Mouse (Mus musculus) liver, embryonic 12.5 days (tissue): ENCODE data around the gene Ugt2a2. TPM values are rescaled to one million over a fixed set of nuclear protein-coding genes. Genes with fewer than 3 reads are reported as not detected.
"Not testable (repeated sequence)": the region's sequence is repeated elsewhere in the genome, so short reads cannot be mapped to it uniquely, and the experiment has no call there.

Experiments used
- ATAC-seq: fragments of 200-750 bp; cut with Nextera tagmentation; 2 replicates; pipeline ENCODE4 v1.8.0; 2017; ENCODE audit warnings: moderate number of reproducible peaks, mild to moderate bottlenecking, moderate library complexity
- H3K27ac ChIP-seq: fragments of 300-500 bp; sonication (generic); 2 replicates; pipeline ENCODE4 v1.5.1; 2016; ENCODE audit warnings: mild to moderate bottlenecking
- H3K27me3 ChIP-seq: fragments of 300-500 bp; sonication (generic); replicated peaks from 2 replicates; pipeline ENCODE4 v1.6.1; 2016; ENCODE audit warnings: mild to moderate bottlenecking, moderate library complexity
- H3K36me3 ChIP-seq: fragments of 300-500 bp; sonication (generic); 2 replicates; pipeline ENCODE4 v1.6.1; 2016; ENCODE audit warnings: mild to moderate bottlenecking, moderate library complexity
- H3K4me1 ChIP-seq: fragments of 300-500 bp; sonication (generic); 2 replicates; pipeline ENCODE4 v1.6.1; 2016
- H3K4me2 ChIP-seq: fragments of 300-500 bp; sonication (generic); 2 replicates; pipeline ENCODE4 v1.6.1; 2016; ENCODE audit warnings: mild to moderate bottlenecking, moderate library complexity
- H3K4me3 ChIP-seq: fragments of 300-500 bp; sonication (generic); 2 replicates; pipeline ENCODE4 v1.5.1; 2016; ENCODE audit warnings: mild to moderate bottlenecking, moderate library complexity
- H3K9ac ChIP-seq: fragments of 300-500 bp; sonication (generic); 2 replicates; pipeline ENCODE4 v1.6.1; 2016; ENCODE audit warnings: mild to moderate bottlenecking, moderate library complexity
- H3K9me3 ChIP-seq: fragments of 300-500 bp; sonication (generic); replicated peaks from 2 replicates; pipeline ENCODE4 v1.6.1; 2016; ENCODE audit warnings: mild to moderate bottlenecking, moderate library complexity
- WGBS: fragments of 180-500 bp; shearing (Covaris S2); methylation state at CpG from one replicate; pipeline ENCODE4 v1.1.7; 2016; ENCODE audit not compliant: insufficient replicate concordance; 5-methylcytosine and 5-hydroxymethylcytosine counted together
- polyA plus RNA-seq: library from polyadenylated mRNA; unstranded; fragments of >200 nt; fragmentation: Nextera tagmentation; extraction: Ambion mirVana; gene quantifications from 2 replicates; pipeline ENCODE4 v1.2.1, GENCODE M21; 2016

The Ugt2a2 gene
- not detected in 2 replicates for polyA plus RNA-seq

DNA sequence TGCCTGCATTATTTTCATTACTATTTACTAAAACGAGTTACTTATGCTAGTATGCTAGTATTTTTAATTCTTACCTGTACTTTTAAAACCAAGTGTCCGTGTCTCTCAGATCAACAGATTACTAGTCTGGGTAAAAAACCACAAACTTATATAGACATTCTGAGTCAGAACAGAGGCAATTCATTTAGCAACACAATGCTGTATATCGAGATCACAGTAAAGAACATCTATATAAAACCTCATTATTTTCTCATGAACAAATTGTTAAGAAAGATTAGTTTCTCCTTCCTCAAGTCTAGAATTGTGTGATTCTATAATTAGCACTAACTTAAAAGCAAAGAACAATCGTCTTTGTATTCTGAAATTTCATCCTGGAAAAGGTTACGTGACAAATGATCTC lies at the start of gene Ugt2a2:
Gene Ugt2a2 (minus strand): TSS at position 101 of the 400 bp plus-strand sequence.
- no peak within 1 kb of the TSS for H3K27ac ChIP-seq
- no peaks in the 10 kb centered on the region for H3K9me3 ChIP-seq
- H3K4me1 ChIP-seq = no peaks in the 10 kb centered on the region
- WGBS = 57% methylated on average over 5 of the region's 5 CpGs
- no peak within 1 kb of the TSS for H3K4me3 ChIP-seq
- H3K9ac ChIP-seq = no peak within 1 kb of the TSS
- H3K27me3 ChIP-seq = no peaks in the 10 kb centered on the region
- no peak within 1 kb of the TSS for H3K4me2 ChIP-seq
- ATAC-seq = no peak
- H3K36me3 ChIP-seq = no peaks in the 10 kb centered on the region

DNA sequence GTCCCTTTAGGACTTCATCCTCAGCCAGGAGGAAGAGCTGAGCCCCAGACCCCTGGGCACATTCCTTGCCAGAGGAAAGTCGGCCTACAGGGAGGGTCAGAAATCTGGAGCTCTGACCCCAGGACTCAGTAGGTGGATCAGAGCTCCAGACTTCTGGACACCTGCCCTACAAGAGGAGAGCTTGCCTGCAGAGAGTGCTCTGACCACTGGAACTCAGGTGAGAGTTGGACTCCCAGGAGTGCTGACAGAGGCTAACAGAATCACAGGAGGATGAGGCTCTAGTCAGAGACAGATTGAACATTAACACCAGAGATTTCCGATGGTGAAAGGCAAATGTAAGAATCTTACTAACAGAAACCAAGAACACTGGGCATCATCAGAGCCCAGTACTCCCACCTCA lies 41.5 kb upstream of the Ugt2a2 start:
- not testable (repeated sequence) for H3K36me3 ChIP-seq, H3K4me1 ChIP-seq, H3K4me2 ChIP-seq, H3K27ac ChIP-seq, H3K9me3 ChIP-seq, ATAC-seq, H3K27me3 ChIP-seq, H3K9ac ChIP-seq, H3K4me3 ChIP-seq
- 70% methylated on average over 2 of the region's 2 CpGs for WGBS

DNA sequence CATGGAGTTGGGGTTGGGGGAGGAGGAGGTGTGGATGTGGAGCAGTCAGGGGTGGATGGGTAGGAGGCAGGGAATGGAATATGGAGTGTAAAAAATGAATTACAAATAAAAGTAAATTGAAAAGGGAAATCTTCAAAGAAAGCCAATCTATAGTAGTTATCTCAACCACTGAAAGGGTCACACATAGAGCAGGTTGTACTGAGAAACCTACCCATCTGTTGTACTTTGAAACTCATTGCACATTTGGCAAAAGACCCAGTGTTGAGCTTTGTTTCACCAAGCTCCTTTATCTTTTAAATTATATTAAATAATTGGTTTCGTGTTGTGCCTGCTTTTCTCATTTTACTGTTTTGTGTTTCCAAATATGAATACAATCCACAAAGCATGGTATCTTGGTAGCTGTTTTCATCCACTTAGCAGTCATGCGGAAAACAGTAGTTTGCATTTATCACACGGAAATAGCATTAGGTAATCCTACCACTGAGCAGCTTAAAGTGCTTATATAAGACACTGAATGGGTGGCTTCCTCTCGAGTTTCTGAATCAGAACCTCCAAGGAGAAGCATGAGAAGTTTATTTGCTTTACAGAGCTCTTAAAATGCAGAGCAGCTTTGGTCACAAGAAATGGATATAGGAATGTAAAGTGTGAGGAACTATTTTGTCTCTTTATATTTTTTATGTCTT lies 23.9 kb upstream of the Ugt2a2 start:
- WGBS = 56% methylated on average over 4 of the region's 4 CpGs
- no peaks in the 10 kb centered on the region for H3K9me3 ChIP-seq
- no peak for ATAC-seq

DNA sequence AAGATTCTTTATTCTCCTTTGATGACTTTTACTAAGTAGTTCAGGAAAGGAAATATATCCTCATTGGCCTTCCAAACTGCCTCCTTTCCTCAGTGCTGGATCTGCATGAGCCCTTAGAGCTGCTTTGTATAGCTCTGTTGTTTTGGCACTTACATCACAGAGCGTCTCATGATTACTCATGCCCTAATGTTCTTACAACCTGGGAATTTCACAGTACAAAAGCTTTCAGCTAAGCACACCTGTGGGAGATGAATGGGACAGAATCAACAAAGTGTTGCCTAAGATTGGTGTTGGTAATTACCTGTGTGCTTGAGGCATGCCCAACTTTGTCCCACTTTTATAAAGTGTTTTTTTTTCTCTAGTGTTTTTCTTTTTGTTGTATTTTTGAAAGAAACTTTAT lies 20.6 kb upstream of the Ugt2a2 start:
- no peaks in the 10 kb centered on the region for H3K9me3 ChIP-seq
- H3K4me1 ChIP-seq = no peaks in the 10 kb centered on the region
- H3K27me3 ChIP-seq = no peaks in the 10 kb centered on the region
- H3K4me2 ChIP-seq = no peak overlapping the region
- H3K4me3 ChIP-seq = no peak overlapping the region
- no peak for ATAC-seq
- H3K27ac ChIP-seq = no peak overlapping the region
- WGBS = 55% methylated on average over 1 of the region's 1 CpGs
- no peaks in the 10 kb centered on the region for H3K36me3 ChIP-seq
- no peak overlapping the region for H3K9ac ChIP-seq

More for the DNA sequence above, 23.9 kb upstream of the Ugt2a2 start:
- H3K27me3 ChIP-seq = no peaks in the 10 kb centered on the region
- H3K9ac ChIP-seq = no peak overlapping the region
- H3K27ac ChIP-seq = no peak overlapping the region
- no peak overlapping the region for H3K4me2 ChIP-seq
- H3K4me3 ChIP-seq = no peak overlapping the region
- H3K36me3 ChIP-seq = no peaks in the 10 kb centered on the region
- no peaks in the 10 kb centered on the region for H3K4me1 ChIP-seq

DNA sequence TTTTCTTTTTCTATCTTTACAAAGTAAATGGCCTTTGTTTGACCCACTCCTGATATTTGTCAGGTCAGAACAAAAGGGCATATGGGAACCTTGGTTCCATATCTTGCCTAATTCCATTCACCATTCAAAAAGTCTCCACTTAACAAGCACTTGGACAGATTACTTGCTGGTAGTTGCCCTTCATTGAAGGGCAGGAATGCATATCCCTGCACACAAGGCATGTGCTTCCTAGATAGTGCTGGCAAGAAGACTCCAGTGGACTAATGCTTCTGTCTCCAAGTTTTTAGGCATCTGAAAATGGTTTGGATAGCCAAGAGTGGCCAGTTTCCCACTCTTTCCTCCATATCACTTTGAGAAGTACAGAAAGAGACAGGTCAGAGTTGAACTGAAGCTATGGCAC lies 17.3 kb upstream of the Ugt2a2 start:
- Histone ChIP-seq H3K27me3 (no peaks in the 10 kb centered on the region), H3K36me3 (no peaks in the 10 kb centered on the region), H3K9me3 (no peaks in the 10 kb centered on the region), H3K4me3 (no peak overlapping the region), H3K9ac (no peak overlapping the region), H3K4me1 (no peaks in the 10 kb centered on the region), H3K27ac (no peak overlapping the region), H3K4me2 (no peak overlapping the region)
- ATAC-seq = no peak

DNA sequence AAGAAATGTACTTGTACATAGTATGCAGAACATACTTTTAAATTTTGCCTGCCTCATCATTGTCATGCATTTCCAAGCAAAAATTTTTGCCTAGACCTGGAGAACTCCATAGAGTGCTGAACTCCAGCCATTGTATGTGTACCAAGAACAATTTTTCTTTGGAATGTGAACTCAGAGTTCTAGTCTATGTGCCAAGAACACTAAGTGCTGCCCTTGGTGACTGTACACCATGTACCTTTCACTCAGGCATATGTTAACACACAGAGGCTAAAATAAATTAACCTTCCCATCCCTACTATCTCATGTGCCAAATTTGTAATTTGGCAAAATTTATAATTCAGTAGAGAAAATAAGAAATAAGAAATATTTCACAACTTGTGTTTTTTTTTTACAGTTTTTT lies 16.9 kb upstream of the Ugt2a2 start:
- ATAC-seq = no peak
- Histone ChIP-seq H3K4me3 (no peak overlapping the region), H3K4me2 (no peak overlapping the region), H3K9me3 (no peaks in the 10 kb centered on the region), H3K27me3 (no peaks in the 10 kb centered on the region), H3K4me1 (no peaks in the 10 kb centered on the region), H3K27ac (no peak overlapping the region), H3K36me3 (no peaks in the 10 kb centered on the region), H3K9ac (no peak overlapping the region)

DNA sequence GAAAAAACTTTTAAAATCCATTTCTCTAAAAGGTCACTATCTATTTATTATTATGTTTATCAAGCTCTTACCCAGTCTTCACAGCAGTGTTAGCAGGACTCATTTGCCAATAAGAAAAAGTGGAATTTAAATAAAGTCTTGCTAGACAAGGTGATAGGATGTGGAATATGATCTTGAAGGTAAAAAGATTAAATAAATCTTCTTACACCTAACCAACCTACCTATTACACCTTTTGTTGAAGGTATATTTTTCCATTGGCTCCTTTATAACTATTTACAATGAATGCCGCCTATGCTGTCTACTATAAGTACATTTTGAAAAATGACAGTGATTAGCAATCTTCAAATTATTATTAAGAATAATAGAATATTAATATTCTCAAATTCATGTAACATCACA lies 8.7 kb upstream of the Ugt2a2 start, which contains the start of gene Ugt2a1:
Gene Ugt2a1 (minus strand): TSS at position 101 of the 400 bp plus-strand sequence.
- no peak for ATAC-seq
- no peak within 1 kb of the TSS for H3K4me3 ChIP-seq
- H3K4me2 ChIP-seq = no peak within 1 kb of the TSS
- no peaks in the 10 kb centered on the region for H3K9me3 ChIP-seq
- 69% methylated on average over 1 of the region's 1 CpGs for WGBS
- H3K27me3 ChIP-seq = no peaks in the 10 kb centered on the region
- no peak within 1 kb of the TSS for H3K9ac ChIP-seq
- no peaks in the 10 kb centered on the region for H3K36me3 ChIP-seq
- no peak within 1 kb of the TSS for H3K27ac ChIP-seq
- no peaks in the 10 kb centered on the region for H3K4me1 ChIP-seq

DNA sequence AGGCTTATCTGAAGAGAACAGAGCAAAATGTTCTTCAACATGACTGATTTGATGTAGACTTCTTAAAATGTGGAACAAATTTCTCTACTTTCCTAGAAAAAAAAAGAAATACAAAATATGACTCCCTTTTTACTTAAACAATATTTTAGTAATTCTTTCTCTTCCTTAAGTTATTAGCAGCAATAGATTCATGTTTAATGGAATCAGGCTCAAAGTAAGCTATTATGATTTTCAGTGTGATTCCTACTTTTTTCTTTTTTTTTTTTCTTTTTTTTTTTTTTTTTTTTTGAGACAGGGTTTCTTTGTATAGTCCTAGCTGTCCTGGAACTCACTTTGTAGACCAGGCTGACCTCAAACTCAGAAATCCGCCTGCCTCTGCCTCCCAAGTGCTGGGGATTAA lies 4.6 kb upstream of the Ugt2a2 start, which contains the start of gene Gm43638:
Gene Gm43638 (minus strand): TSS at position 101 of the 400 bp plus-strand sequence.
- H3K27me3 ChIP-seq, ATAC-seq, H3K4me1 ChIP-seq, H3K36me3 ChIP-seq, H3K9me3 ChIP-seq, H3K27ac ChIP-seq, H3K4me3 ChIP-seq, H3K4me2 ChIP-seq, H3K9ac ChIP-seq: not testable (repeated sequence)
- 44% methylated on average over 1 of the region's 1 CpGs for WGBS

DNA sequence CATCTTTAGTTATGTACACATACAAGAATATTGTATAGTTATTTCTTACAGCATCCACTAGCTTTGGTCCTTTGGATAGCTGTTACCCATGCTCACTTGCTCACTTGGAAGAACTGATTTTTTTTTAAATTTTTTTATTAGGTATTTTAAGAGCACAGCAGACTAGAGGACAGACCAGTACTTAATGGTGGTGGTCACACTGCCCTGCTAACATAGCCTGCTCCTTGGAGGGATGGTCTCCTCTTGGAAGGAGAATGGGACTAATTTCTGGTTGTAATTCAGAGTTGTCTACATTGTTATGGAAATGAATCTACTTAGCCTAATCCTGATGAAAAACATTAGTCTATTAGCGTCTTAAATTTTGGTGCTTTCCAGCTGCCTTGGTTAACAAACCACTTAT lies 23.2 kb downstream of the Ugt2a2 start:
- H3K4me2 ChIP-seq = no peak overlapping the region
- no peaks in the 10 kb centered on the region for H3K9me3 ChIP-seq
- no peak for ATAC-seq
- 52% methylated on average over 1 of the region's 1 CpGs for WGBS
- H3K27me3 ChIP-seq = no peaks in the 10 kb centered on the region
- H3K4me1 ChIP-seq = no peaks in the 10 kb centered on the region
- no peak overlapping the region for H3K9ac ChIP-seq
- no peak overlapping the region for H3K4me3 ChIP-seq
- H3K27ac ChIP-seq = no peak overlapping the region
- no peaks in the 10 kb centered on the region for H3K36me3 ChIP-seq

DNA sequence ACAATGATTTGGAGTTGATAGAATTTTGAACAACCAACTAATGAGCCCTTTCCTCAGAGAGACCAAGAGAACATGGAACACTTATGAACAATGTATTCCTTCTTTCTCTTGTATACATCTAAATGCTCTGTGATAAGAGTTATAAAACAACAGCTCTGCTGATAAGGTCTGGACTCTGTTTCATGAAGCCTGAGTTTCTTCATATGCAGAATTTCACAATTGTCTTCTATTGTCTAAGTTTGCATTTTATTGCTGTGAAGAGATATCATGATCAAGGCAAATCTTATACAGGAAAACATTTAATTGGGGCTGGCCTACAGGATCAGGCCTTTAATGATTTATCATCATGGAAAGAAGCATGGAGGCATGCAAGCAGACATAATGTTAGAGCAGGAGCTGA lies 24.4 kb downstream of the Ugt2a2 start:
- Histone ChIP-seq H3K27me3 (no peaks in the 10 kb centered on the region), H3K4me2 (no peak overlapping the region), H3K4me3 (no peak overlapping the region), H3K27ac (no peak overlapping the region), H3K36me3 (no peaks in the 10 kb centered on the region), H3K9ac (no peak overlapping the region), H3K4me1 (no peaks in the 10 kb centered on the region), H3K9me3 (no peaks in the 10 kb centered on the region)
- ATAC-seq = no peak

DNA sequence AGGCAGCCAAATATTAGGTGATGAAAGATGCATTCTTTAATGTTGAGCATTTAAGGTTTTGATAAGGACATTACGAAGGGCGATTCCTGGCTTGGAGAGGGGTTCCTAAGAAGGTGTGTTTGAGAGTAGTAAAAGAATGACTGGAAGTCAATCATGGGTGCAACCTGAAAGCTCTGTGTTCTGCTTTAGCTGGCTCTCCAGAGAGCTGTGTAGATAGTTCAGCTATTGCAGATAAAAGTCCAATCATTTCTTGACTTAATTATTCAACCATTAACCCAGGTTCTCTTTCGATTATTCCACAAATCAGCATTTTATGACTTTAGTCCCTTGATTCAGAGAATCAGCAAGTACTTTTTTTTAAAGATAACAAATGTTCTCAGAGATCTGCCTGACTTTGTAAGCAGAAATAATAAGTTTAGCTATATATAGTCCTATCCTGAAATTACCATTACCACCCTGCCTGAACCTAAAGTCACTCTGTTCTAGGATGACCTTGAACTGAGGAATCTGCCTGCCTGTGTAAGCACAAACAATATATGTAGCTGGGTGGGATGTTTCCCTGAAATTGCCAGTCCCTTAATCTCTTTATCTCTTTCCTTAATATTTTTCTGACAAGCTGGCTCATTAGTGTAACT lies 25.7 kb downstream of the Ugt2a2 start:
- H3K4me1 ChIP-seq = no peaks in the 10 kb centered on the region
- no peak overlapping the region for H3K9ac ChIP-seq
- H3K9me3 ChIP-seq = no peaks in the 10 kb centered on the region
- no peak overlapping the region for H3K27ac ChIP-seq
- no peak overlapping the region for H3K4me2 ChIP-seq
- H3K4me3 ChIP-seq = no peak overlapping the region
- no peaks in the 10 kb centered on the region for H3K27me3 ChIP-seq
- WGBS = 77% methylated on average over 3 of the region's 3 CpGs
- ATAC-seq = no peak
- no peaks in the 10 kb centered on the region for H3K36me3 ChIP-seq

DNA sequence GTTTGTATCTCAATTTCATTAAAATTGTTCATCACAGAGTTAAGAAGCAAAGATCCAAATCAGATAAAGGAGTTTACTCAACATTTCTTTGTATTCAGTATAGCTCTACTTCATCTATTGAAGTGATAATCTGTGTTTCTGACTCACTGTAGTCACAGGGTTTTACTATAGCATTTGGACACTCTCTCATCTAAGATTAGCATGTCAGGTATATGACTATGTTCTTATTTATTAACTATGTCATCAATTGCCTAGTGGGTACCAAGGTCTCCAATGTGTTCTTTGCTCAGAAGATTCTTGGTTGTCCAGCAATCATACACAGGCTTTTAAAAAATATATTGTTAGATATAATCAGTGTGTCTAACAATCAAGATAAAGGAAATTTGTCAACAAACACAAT lies 26.5 kb downstream of the Ugt2a2 start:
- H3K4me1 ChIP-seq = no peaks in the 10 kb centered on the region
- no peak overlapping the region for H3K9ac ChIP-seq
- no peaks in the 10 kb centered on the region for H3K36me3 ChIP-seq
- no peak overlapping the region for H3K27ac ChIP-seq
- H3K9me3 ChIP-seq = no peaks in the 10 kb centered on the region
- no peaks in the 10 kb centered on the region for H3K27me3 ChIP-seq
- no peak overlapping the region for H3K4me2 ChIP-seq
- no peak for ATAC-seq
- no peak overlapping the region for H3K4me3 ChIP-seq

DNA sequence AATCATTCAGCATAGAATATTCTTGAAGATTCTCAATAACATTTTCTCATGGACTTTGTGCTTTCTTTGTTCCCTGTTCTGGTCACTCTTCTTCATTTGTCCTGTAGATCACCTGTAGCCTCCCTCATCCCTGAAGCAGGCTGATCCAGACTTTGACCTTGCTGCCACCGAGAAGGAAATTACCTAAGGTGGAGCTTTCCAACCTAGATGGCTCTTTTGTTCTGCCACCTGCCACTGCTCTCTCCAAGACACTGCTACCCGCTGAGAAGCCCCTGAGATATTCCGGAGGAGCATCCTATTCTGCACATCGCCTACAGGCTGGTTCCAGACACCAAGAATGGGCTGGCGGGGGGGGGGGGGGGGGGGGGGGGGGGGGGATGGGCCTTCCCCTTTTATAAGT lies 29.5 kb downstream of the Ugt2a2 start:
- H3K4me2 ChIP-seq, H3K4me3 ChIP-seq, H3K27me3 ChIP-seq, H3K36me3 ChIP-seq, H3K9me3 ChIP-seq, ATAC-seq, H3K4me1 ChIP-seq, H3K9ac ChIP-seq, H3K27ac ChIP-seq: not testable (repeated sequence)
- WGBS = 66% methylated on average over 4 of the region's 5 CpGs
